Mouse (Mus musculus): ENCODE measurements around the gene Cox10. TPM values are rescaled to one million over a fixed set of nuclear protein-coding genes. Genes with fewer than 3 reads are reported as not detected.

Cox10 gene
- polyA plus RNA-seq, 1 experiment from 2014 or later, result 28.6 TPM

DNA sequence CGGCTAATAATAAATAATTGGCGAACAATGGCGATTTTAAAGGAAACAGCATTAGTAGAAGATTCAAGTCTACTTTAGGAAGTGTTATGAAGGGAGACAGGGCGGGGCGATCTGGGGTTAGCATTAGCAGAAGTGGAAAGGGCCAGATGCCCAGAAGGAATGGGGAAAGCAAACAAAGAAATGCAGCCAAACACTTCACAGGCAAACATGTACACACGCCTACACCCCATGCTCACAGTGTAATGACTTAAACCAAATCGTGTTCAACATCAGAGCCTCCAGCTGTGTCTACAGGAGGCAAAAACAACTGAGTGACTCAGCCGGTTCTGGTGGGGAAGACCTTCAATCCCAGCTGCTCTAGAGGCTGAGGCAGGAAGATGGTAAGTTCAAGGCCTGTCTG, 137.1 kb downstream of the Cox10 start:
- no peaks in the 10 kb centered on the region for H3K36me3 ChIP-seq
- no peak for ATAC-seq
- H3K4me3 ChIP-seq (replicated peaks), result no peak overlapping the region
- H3K9ac ChIP-seq, result no peak overlapping the region
- H3K4me2 ChIP-seq (replicated peaks), result no peak overlapping the region
- 77% methylated on average over 8 of the region's 8 CpGs for WGBS
- no peaks in the 10 kb centered on the region for H3K27me3 ChIP-seq (replicated peaks)
- no peaks in the 10 kb centered on the region for H3K4me1 ChIP-seq (replicated peaks)
- no peak overlapping the region for H3K27ac ChIP-seq
- H3K9me3 ChIP-seq, result no peaks in the 10 kb centered on the region

DNA sequence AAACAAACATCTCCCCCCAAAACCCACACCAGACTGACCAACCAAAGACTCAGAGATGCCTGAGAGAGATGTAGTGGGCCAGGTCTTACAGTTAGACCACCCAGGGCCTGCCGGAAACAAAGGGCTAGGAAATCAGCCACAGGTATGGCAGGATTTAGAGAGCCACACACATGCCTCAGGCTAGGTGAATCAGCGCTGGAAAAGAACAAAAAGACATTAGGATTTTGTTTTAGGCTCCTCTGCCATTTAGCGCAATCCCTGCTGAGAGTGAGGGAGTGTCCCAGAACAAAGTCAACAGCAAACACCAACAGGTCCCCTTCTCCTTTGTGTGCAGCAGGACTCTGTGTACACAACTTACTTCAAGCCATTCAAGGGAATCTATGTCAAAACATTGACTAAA, 142.6 kb downstream of the Cox10 start:
- Histone ChIP-seq H3K9me3 (no peaks in the 10 kb centered on the region), H3K4me1 (replicated peaks) (no peaks in the 10 kb centered on the region), H3K9ac (no peak overlapping the region), H3K4me2 (replicated peaks) (no peak overlapping the region), H3K36me3 (no peaks in the 10 kb centered on the region), H3K4me3 (replicated peaks) (no peak overlapping the region), H3K27ac (no peak overlapping the region), H3K27me3 (replicated peaks) (peaks cover 5% of the 10 kb centered on the region; the same call in 1 of the 2 replicates)
- ATAC-seq, result no peak
- WGBS, result 52% methylated on average over 3 of the region's 3 CpGs

DNA sequence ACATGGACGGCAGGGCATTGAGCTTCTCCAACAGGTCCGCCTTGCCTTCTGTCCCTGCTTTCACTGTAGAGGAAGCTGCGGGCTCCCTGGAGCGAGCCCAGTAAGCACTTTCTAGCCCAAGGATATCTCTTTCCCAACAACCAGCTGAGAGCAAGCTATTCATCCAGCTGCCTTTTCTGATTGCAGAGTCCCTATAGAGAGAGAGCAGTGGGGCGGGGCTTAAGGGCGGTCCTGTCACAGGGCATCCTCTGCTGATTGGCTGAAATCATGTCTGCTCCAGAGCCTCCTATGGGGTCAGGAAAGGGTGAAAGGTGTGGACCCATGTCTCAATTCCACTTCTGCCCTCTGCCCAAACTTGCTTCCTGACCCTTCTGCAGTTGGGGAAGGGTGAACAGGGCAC, 152.4 kb downstream of the Cox10 start:
- Histone ChIP-seq H3K36me3 (no peaks in the 10 kb centered on the region), H3K9me3 (no peaks in the 10 kb centered on the region), H3K9ac (no peak overlapping the region), H3K4me3 (replicated peaks) (no peak overlapping the region), H3K27ac (no peak overlapping the region), H3K27me3 (replicated peaks) (peaks cover 46% of the 10 kb centered on the region), H3K4me2 (replicated peaks) (no peak overlapping the region), H3K4me1 (replicated peaks) (peaks cover 26% of the 10 kb centered on the region)
- 86% methylated on average over 6 of the region's 6 CpGs for WGBS
- no peak for ATAC-seq

DNA sequence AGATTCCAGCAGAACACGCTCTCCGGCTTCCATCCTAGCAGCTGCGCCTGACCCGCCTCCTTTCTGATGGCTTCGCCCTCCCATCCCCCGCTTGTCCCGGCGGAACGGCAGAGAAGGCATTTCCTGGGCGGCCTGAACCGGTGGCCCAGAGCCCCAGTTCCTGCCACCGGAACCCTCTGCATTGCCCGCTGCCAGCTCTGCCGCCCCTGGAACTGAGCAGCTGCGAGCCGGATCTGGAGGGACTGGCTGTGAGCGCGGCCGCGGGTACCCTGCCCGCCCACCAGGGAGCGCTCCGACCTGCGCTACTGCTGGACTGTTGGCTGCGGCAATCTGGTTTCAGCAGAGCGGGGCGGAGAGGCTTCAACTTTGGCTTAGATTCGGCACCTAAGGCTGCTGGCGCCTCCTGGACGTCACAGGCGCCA, 154.1 kb downstream of the Cox10 start:
- Histone ChIP-seq H3K9ac (no peak overlapping the region), H3K9me3 (no peaks in the 10 kb centered on the region), H3K27ac (no peak overlapping the region), H3K4me1 (replicated peaks) (peaks cover 42% of the 10 kb centered on the region), H3K4me2 (replicated peaks) (peak overlapping the region; percentile 96), H3K4me3 (replicated peaks) (peak overlapping the region; percentile 45), H3K27me3 (replicated peaks) (peaks cover 61% of the 10 kb centered on the region), H3K36me3 (no peaks in the 10 kb centered on the region)
- peak; percentile 37; the same call in 1 of the 2 replicates for ATAC-seq
- WGBS, result under 1% methylated on average over 31 of the region's 31 CpGs

GRCm38 (mm10) chr11:63924286-63924930, 154.9 kb downstream of the Cox10 start:
- H3K27me3 ChIP-seq (replicated peaks), result peaks cover 61% of the 10 kb centered on the region
- H3K4me3 ChIP-seq (replicated peaks), result no peak overlapping the region
- H3K27ac ChIP-seq, result no peak overlapping the region
- no peaks in the 10 kb centered on the region for H3K9me3 ChIP-seq
- peak overlapping the region; percentile 96 for H3K4me2 ChIP-seq (replicated peaks)
- H3K36me3 ChIP-seq, result no peaks in the 10 kb centered on the region
- peaks cover 44% of the 10 kb centered on the region for H3K4me1 ChIP-seq (replicated peaks)
- WGBS, result 13% methylated on average over 26 of the region's 26 CpGs
- ATAC-seq, result no peak
- H3K9ac ChIP-seq, result no peak overlapping the region

GRCm38 (mm10) chr11:63923386-63923785, 155.9 kb downstream of the Cox10 start:
- ATAC-seq, result no peak
- no peaks in the 10 kb centered on the region for H3K36me3 ChIP-seq
- 0 out of 2 replicates have a peak overlapping the region, but pooled peaks have one; percentile 10 for H3K9ac ChIP-seq
- H3K4me1 ChIP-seq (replicated peaks), result peaks cover 50% of the 10 kb centered on the region
- no peak overlapping the region for H3K27ac ChIP-seq
- no peaks in the 10 kb centered on the region for H3K9me3 ChIP-seq
- WGBS, result 2% methylated on average over 29 of the region's 29 CpGs
- H3K27me3 ChIP-seq (replicated peaks), result peaks cover 69% of the 10 kb centered on the region
- H3K4me2 ChIP-seq (replicated peaks), result peak overlapping the region; percentile 96
- H3K4me3 ChIP-seq (replicated peaks), result peak overlapping the region; percentile 27

- peak; percentile 92 for ATAC-seq
- no peaks in the 10 kb centered on the region for H3K9me3 ChIP-seq
- H3K4me3 ChIP-seq (replicated peaks), result peak within 1 kb of the TSS; percentile 63
- WGBS, result under 1% methylated on average over 43 of the region's 43 CpGs
- peak within 1 kb of the TSS; percentile 65 for H3K9ac ChIP-seq
- H3K4me1 ChIP-seq (replicated peaks), result peaks cover 50% of the 10 kb centered on the region
- peak within 1 kb of the TSS; percentile 96 for H3K4me2 ChIP-seq (replicated peaks)
- 0 out of 2 replicates have a peak within 1 kb of the TSS, but pooled peaks have one; percentile 13 for H3K27ac ChIP-seq
- peaks cover 72% of the 10 kb centered on the region for H3K27me3 ChIP-seq (replicated peaks)
- no peaks in the 10 kb centered on the region for H3K36me3 ChIP-seq
These were observed 157.1 kb downstream of the Cox10 start, which contains the start of gene Hs3st3b1 for GRCm38 (mm10) chr11:63922091-63922621. TSS of gene Hs3st3b1 (minus strand) at chr11:63922290.

DNA sequence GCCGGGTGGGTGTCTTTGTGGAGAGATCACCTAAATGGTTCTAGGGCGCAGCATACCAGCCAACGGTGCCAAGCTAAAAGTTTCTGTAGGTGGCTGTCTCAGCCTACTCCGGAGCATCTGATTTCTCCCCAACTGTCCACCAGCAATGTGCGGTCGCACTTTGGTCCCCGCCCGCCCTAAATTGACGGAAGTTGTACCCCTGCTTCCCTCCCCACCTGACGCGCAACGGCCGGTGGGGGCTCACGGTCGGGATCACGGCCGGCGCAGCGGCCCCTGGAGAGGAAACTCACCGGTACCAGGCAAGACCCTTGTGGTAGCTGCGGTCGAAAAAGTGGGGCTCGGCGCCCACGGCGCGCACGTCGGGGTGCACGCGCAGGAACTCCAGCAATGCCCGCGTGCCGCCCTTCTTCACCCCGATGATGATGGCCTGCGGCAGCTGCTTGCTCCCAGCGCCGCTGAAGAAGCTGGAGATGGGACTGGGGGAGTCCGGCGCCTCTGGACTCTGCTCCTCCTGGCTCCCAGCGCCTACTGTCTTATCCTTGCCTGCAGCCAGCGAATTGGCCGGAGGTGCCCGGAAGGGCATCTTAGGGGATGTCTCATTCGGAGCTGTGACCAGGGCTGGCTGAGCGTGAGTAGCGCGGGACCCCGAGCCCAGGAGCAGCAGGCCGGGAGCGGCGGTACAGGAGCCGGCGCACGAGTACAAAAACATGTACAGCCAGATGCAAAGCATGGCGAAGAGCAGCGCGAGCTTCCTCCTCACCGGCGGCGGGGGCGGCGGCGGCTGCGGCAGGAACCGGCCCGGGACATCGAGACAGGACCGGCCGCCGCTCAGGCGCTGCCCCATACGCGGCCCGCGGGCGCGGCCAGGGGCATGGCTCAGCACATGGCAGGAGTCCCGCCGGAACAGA, 158.0 kb downstream of the Cox10 start:
- H3K27me3 ChIP-seq (replicated peaks), result peaks cover 66% of the 10 kb centered on the region

DNA sequence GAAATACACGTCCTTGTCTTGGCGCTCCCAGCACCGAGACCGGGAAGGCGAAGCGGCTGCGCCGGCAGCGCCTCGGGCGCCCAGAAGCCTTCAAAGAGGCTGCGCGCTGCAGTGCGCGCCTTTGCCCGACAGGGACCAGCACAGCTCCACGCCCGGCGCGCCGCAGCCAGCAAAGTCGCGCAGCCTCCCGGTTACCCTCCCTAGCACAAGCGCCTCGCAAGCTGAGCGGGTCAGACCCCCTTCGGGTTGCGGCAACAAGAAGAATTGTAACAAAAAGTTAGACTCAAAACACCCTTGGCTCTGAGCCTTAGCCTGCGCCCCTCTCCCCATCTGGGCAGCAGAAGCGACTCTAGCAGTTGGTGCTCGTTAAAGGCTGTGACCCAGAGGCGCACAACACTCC, 158.7 kb downstream of the Cox10 start:
- Histone ChIP-seq H3K27ac (no peak overlapping the region), H3K36me3 (no peaks in the 10 kb centered on the region), H3K9me3 (no peaks in the 10 kb centered on the region), H3K4me2 (replicated peaks) (peak overlapping the region; percentile 96), H3K4me1 (replicated peaks) (peaks cover 50% of the 10 kb centered on the region), H3K9ac (peak overlapping the region; percentile 65), H3K4me3 (replicated peaks) (peak overlapping the region; percentile 63), H3K27me3 (replicated peaks) (peaks cover 59% of the 10 kb centered on the region)
- peak; percentile 54 for ATAC-seq
- under 1% methylated on average over 33 of the region's 33 CpGs for WGBS

More for the DNA sequence above, 158.0 kb downstream of the Cox10 start:
- Histone ChIP-seq H3K9ac (peak overlapping the region; percentile 65), H3K9me3 (no peaks in the 10 kb centered on the region), H3K4me2 (replicated peaks) (peak overlapping the region; percentile 96), H3K4me1 (replicated peaks) (peaks cover 50% of the 10 kb centered on the region), H3K4me3 (replicated peaks) (peak overlapping the region; percentile 63), H3K27ac (0 out of 2 replicates have a peak overlapping the region, but pooled peaks have one; percentile 13), H3K36me3 (no peaks in the 10 kb centered on the region)
- ATAC-seq, result peak; percentile 15; the same call in 1 of the 2 replicates
- under 1% methylated on average over 77 of the region's 80 CpGs for WGBS

- Histone ChIP-seq H3K27ac (no peak overlapping the region), H3K27me3 (replicated peaks) (peaks cover 48% of the 10 kb centered on the region), H3K4me3 (replicated peaks) (peak overlapping the region; percentile 63), H3K4me2 (replicated peaks) (peak overlapping the region; percentile 96), H3K36me3 (no peaks in the 10 kb centered on the region), H3K4me1 (replicated peaks) (peaks cover 43% of the 10 kb centered on the region), H3K9me3 (no peaks in the 10 kb centered on the region), H3K9ac (peak overlapping the region; percentile 65)
- ATAC-seq, result no peak
- WGBS, result 10% methylated on average over 52 of the region's 52 CpGs
These were observed 159.8 kb downstream of the Cox10 start for GRCm38 (mm10) chr11:63919211-63920098.

- Histone ChIP-seq H3K4me2 (replicated peaks) (peak overlapping the region; percentile 96), H3K27ac (no peak overlapping the region)
These were observed 160.8 kb downstream of the Cox10 start for GRCm38 (mm10) chr11:63918321-63919105.

More at GRCm38 (mm10) chr11:63918321-63919105, 160.8 kb downstream of the Cox10 start:
- H3K4me3 ChIP-seq (replicated peaks), result peak overlapping the region; percentile 63
- H3K9ac ChIP-seq, result peak overlapping the region; percentile 65
- WGBS, result 30% methylated on average over 17 of the region's 17 CpGs
- H3K27me3 ChIP-seq (replicated peaks), result peaks cover 40% of the 10 kb centered on the region
- no peak; the same call in 1 of the 2 replicates for ATAC-seq
- H3K9me3 ChIP-seq, result no peaks in the 10 kb centered on the region
- no peaks in the 10 kb centered on the region for H3K36me3 ChIP-seq
- peaks cover 44% of the 10 kb centered on the region for H3K4me1 ChIP-seq (replicated peaks)

All from intestine, embryonic 15.5 days (tissue).